In genomic region chr11:107451106-107451505, GRCm38 (mm10) we compare ENCODE assay signal across 9 mouse cellular contexts. TPM values are rescaled to one million over a fixed set of nuclear protein-coding genes. Genes with fewer than 3 reads are reported as not detected.
DNase-seq lines count a peak whose midpoint lies in the region; ATAC-seq lines count a peak whose summit lies in the region.
"Had no signal": no experiment of that assay in that cellular context is flagged by ENCODE, and none has a peak within 500 bp of the region (broad histone marks: within the 10 kb centered on the region; RNA-seq: fewer than 3 reads in every experiment).

No protein-coding gene starts in this region.

- H3K9me3 ChIP-seq in intestine, embryonic 16.5 days (ENCODE audit: control insufficient read depth, low read length), result no peaks in the 10 kb centered on the region
- no peaks in the 10 kb centered on the region for H3K9me3 ChIP-seq in hindbrain, embryonic 14.5 days (ENCODE audit: control insufficient read depth, low read length)
- H3K9me3 ChIP-seq: limb, embryonic 13.5 days had no signal

- DNase-seq in B cell, adult 2 months, result peak; percentile 60 to 67
- no peak for DNase-seq in hindbrain, embryonic 14.5 days (ENCODE audit: low spot score)
- DNase-seq in right cerebral cortex, postnatal 10 days (ENCODE audit: low spot score in 2 of 2), result no peak
- no peak for DNase-seq in adrenal gland, postnatal 4 days (ENCODE audit: low spot score in 2 of 2)
- no peak for DNase-seq in embryo, embryonic 9.5 days (ENCODE audit: extremely low spot score)

- WGBS in intestine, embryonic 16.5 days, result 67% methylated on average over 10 of the region's 10 CpGs
- 94% methylated on average over 10 of the region's 10 CpGs for WGBS in hindbrain, embryonic 14.5 days

- H3K4me2 ChIP-seq in intestine, embryonic 16.5 days (ENCODE audit: low read depth, low read length), result no peak overlapping the region
- no peak overlapping the region for H3K4me2 ChIP-seq in hindbrain, embryonic 14.5 days (replicated peaks)
- H3K4me2 ChIP-seq: limb, embryonic 13.5 days had no signal

- H3K27me3 ChIP-seq in intestine, embryonic 16.5 days (replicated peaks; ENCODE audit: control insufficient read depth, insufficient read depth, low read length), result no peaks in the 10 kb centered on the region
- H3K27me3 ChIP-seq in hindbrain, embryonic 14.5 days (ENCODE audit: control insufficient read depth, insufficient read depth, low read length), result no peaks in the 10 kb centered on the region
- H3K27me3 ChIP-seq: limb, embryonic 13.5 days had no signal

- no peak overlapping the region for H3K9ac ChIP-seq in intestine, embryonic 16.5 days (ENCODE audit: low read depth, low read length)
- no peak overlapping the region for H3K9ac ChIP-seq in hindbrain, embryonic 14.5 days
- H3K9ac ChIP-seq: limb, embryonic 13.5 days had no signal

- no peak overlapping the region for H3K27ac ChIP-seq in intestine, embryonic 16.5 days (ENCODE audit: low read length)
- H3K27ac ChIP-seq in hindbrain, embryonic 14.5 days, result no peak overlapping the region
- H3K27ac ChIP-seq: limb, embryonic 13.5 days had no signal

- no peak overlapping the region for H3K4me3 ChIP-seq in intestine, embryonic 16.5 days (ENCODE audit: low read length)
- no peak overlapping the region for H3K4me3 ChIP-seq in hindbrain, embryonic 14.5 days (replicated peaks; ENCODE audit: low read length)
- H3K4me3 ChIP-seq: limb, embryonic 13.5 days had no signal

- ATAC-seq in activated CD4-positive, CD25-positive, alpha-beta regulatory T cell, adult 4 months, result peak; percentile 69
- peak; percentile 41; the same call in 1 of the 2 replicates for ATAC-seq in intestine, embryonic 16.5 days
- peak; percentile 75 for ATAC-seq in megakaryocyte-erythroid progenitor cell, adult 5-6 weeks (replicated peaks; ENCODE audit: low FRiP score, low TSS enrichment, poor library complexity, severe bottlenecking)
- ATAC-seq in hindbrain, embryonic 14.5 days (ENCODE audit: low FRiP score), result no peak

- H3K36me3 ChIP-seq in intestine, embryonic 16.5 days (ENCODE audit: control insufficient read depth, insufficient read depth, low read length), result 0 out of 2 replicates have a peak, but pooled peaks cover 3% of the 10 kb centered on the region
- no peaks in the 10 kb centered on the region for H3K36me3 ChIP-seq in hindbrain, embryonic 14.5 days (replicated peaks; ENCODE audit: control insufficient read depth, insufficient read depth)

- peaks cover 22% of the 10 kb centered on the region for H3K4me1 ChIP-seq in intestine, embryonic 16.5 days (ENCODE audit: control insufficient read depth, insufficient read depth, low read length)
- no peaks in the 10 kb centered on the region; the same call in 1 of the 2 replicates for H3K4me1 ChIP-seq in hindbrain, embryonic 14.5 days (replicated peaks; ENCODE audit: control insufficient read depth, insufficient read depth, low read length)

RNA-seq across cellular contexts. Expression of gene Pitpnc1, which starts 19.4 kb away (rescaled TPM):
- polyA plus RNA-seq in activated CD4-positive, CD25-positive, alpha-beta regulatory T cell, adult 4 months (2017; shearing (Covaris generic)), result 100 to 1,000 TPM; 101 to 116 TPM
- 9.1 and 10.6 TPM in 2 replicates for polyA plus RNA-seq in intestine, embryonic 16.5 days (2015; fragmentation: Nextera tagmentation; extraction: Ambion mirVana)
- 35.0 and 44.4 TPM in 2 replicates for total RNA-seq in megakaryocyte-erythroid progenitor cell, adult 5-6 weeks (2014; fragmentation: Nextera tagmentation)
- total RNA-seq in megakaryocyte-erythroid progenitor cell, adult 5-6 weeks (2017), result 28.6 and 33.9 TPM in 2 replicates
- 43.3 and 45.7 TPM in 2 replicates for polyA plus RNA-seq in hindbrain, embryonic 14.5 days (2014; fragmentation: Nextera tagmentation; extraction: Ambion mirVana)
- 10 to 100 TPM; 23.2 to 24.7 TPM for total RNA-seq in adrenal gland, postnatal 4 days (2021)

RNA-seq across cellular contexts. Expression of gene Psmd12, which starts 28.2 kb away (rescaled TPM):
- polyA plus RNA-seq in activated CD4-positive, CD25-positive, alpha-beta regulatory T cell, adult 4 months (2017; shearing (Covaris generic)), result 100 to 1,000 TPM; 121 to 141 TPM
- 144 and 154 TPM in 2 replicates for polyA plus RNA-seq in intestine, embryonic 16.5 days (2015; fragmentation: Nextera tagmentation; extraction: Ambion mirVana)
- total RNA-seq in megakaryocyte-erythroid progenitor cell, adult 5-6 weeks (2014; fragmentation: Nextera tagmentation), result 94.9 and 97.5 TPM in 2 replicates
- total RNA-seq in megakaryocyte-erythroid progenitor cell, adult 5-6 weeks (2017), result 181 and 220 TPM in 2 replicates
- 159 and 165 TPM in 2 replicates for polyA plus RNA-seq in hindbrain, embryonic 14.5 days (2014; fragmentation: Nextera tagmentation; extraction: Ambion mirVana)
- 10 to 100 TPM; 82.7 to 89.0 TPM for total RNA-seq in adrenal gland, postnatal 4 days (2021)

Comparison
In these comparisons a context has a peak if more than half of its experiments do, and no peak if none do; other contexts are left out.
1. DNase-seq: peak in B cell, adult 2 months (2 of 2); none in hindbrain, embryonic 14.5 days (single experiment), right cerebral cortex, postnatal 10 days (0 of 2), adrenal gland, postnatal 4 days (0 of 2) and embryo, embryonic 9.5 days (single experiment).